Mouse (Mus musculus) hindbrain, embryonic 16.5 days (tissue): ENCODE results near the gene Hif1an. TPM values are rescaled to one million over a fixed set of nuclear protein-coding genes. Genes with fewer than 3 reads are reported as not detected.

Experiments
- ATAC-seq: fragments of 200-750 bp; cut with Nextera tagmentation; 2 replicates; pipeline ENCODE4 v1.8.0; 2017; ENCODE audit warnings: moderate TSS enrichment, moderate library complexity
- H3K27ac ChIP-seq: fragments of 300-500 bp; sonication (generic); 2 replicates; pipeline ENCODE4 v1.5.1; 2014; ENCODE audit warnings: low read depth, mild to moderate bottlenecking, control low read depth, low read length, moderate library complexity
- H3K27me3 ChIP-seq: fragments of 300-500 bp; sonication (generic); replicated peaks from 2 replicates; pipeline ENCODE4 v1.6.1; 2014; ENCODE audit warnings: low read length; ENCODE audit not compliant: control insufficient read depth, insufficient read depth
- H3K36me3 ChIP-seq: fragments of 300-500 bp; sonication (generic); 2 replicates; pipeline ENCODE4 v1.6.1; 2014; ENCODE audit warnings: mild to moderate bottlenecking, low read length, moderate library complexity, mixed read lengths; ENCODE audit not compliant: control insufficient read depth, insufficient read depth
- H3K4me1 ChIP-seq: fragments of 300-500 bp; sonication (generic); 2 replicates; pipeline ENCODE4 v1.6.1; 2014; ENCODE audit warnings: low read depth, low read length; ENCODE audit not compliant: control insufficient read depth, insufficient read depth
- H3K4me2 ChIP-seq: fragments of 300-500 bp; sonication (generic); 2 replicates; pipeline ENCODE4 v1.6.1; 2014; ENCODE audit warnings: mild to moderate bottlenecking, low read length, control low read depth, moderate library complexity
- H3K4me3 ChIP-seq: fragments of 300-500 bp; sonication (generic); 2 replicates; pipeline ENCODE4 v1.5.1; 2014; ENCODE audit warnings: mild to moderate bottlenecking, low read length, control low read depth, moderate library complexity
- H3K9ac ChIP-seq: fragments of 300-500 bp; sonication (generic); 2 replicates; pipeline ENCODE4 v1.6.1; 2014; ENCODE audit warnings: low read depth, mild to moderate bottlenecking, control low read depth, low read length, moderate library complexity
- H3K9me3 ChIP-seq: fragments of 300-500 bp; sonication (generic); 2 replicates; pipeline ENCODE4 v1.6.1; 2014; ENCODE audit warnings: mild to moderate bottlenecking, low read length, moderate library complexity; ENCODE audit not compliant: control insufficient read depth
- WGBS: fragments of 180-500 bp; shearing (Covaris S2); extraction: QIAGEN DNeasy Blood & Tissue Kit; methylation state at CpG from one replicate; pipeline ENCODE4 v1.1.7; 2014; 5-methylcytosine and 5-hydroxymethylcytosine counted together
- polyA plus RNA-seq: library from polyadenylated mRNA; unstranded; fragments of >200 nt; fragmentation: Nextera tagmentation; extraction: Ambion mirVana; gene quantifications from 2 replicates; pipeline ENCODE4 v1.2.1, GENCODE M21; 2015

Hif1an gene
- polyA plus RNA-seq, 1 experiment from 2014 or later = 21.9 TPM

DNA sequence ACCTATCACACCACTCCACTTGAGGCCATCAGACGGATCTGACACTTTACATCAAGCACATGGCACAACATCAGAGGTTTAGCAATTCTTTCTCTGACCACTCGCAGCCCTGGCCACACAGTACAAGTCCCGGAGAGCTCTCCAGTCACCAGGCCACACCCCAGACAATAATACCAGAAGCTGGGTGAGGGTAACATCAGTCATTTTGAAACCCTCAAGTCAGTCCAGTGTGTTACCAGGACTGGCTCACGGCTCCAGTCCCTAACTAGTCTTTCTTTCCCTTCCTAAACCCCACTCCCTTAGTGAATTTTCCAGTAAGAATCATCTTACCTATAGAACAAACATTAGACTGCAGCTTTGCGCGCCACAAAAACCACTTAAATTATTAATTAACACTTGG lies 32.6 kb upstream of the Hif1an start:
- Histone ChIP-seq H3K4me3 (no peak overlapping the region), H3K9me3 (no peaks in the 10 kb centered on the region), H3K4me1 (no peaks in the 10 kb centered on the region), H3K27me3 (no peaks in the 10 kb centered on the region; the same call in 1 of the 2 replicates), H3K4me2 (no peak overlapping the region), H3K9ac (no peak overlapping the region), H3K27ac (no peak overlapping the region), H3K36me3 (no peaks in the 10 kb centered on the region)
- ATAC-seq = no peak
- 85% methylated on average over 6 of the region's 6 CpGs for WGBS

DNA sequence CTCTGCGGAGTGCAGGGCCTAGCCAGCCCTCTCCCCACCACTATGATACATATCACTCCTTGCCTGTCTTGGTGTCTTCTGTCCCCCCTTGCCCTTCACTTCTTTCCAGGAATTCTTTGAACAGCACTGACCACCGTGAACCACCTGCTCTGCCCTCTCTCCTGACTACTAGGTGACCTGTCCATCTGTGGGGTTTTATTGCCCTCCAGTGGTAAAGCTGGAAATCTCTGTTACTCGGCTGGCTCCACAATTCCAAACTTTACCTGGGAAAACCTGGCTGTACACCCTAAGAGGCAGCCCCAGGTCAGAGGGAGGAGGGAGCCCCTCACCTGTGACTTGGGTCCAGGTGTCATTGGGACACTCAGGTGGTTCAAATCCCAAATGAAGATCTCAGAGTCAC lies 27.3 kb upstream of the Hif1an start:
- H3K4me3 ChIP-seq = no peak overlapping the region
- no peak overlapping the region for H3K4me2 ChIP-seq
- H3K27ac ChIP-seq = no peak overlapping the region
- ATAC-seq = peak; percentile 61; the same call in 1 of the 2 replicates
- no peaks in the 10 kb centered on the region for H3K9me3 ChIP-seq
- H3K36me3 ChIP-seq = no peaks in the 10 kb centered on the region
- no peak overlapping the region for H3K9ac ChIP-seq
- H3K27me3 ChIP-seq = no peaks in the 10 kb centered on the region; the same call in 1 of the 2 replicates
- 39% methylated on average over 3 of the region's 3 CpGs for WGBS
- H3K4me1 ChIP-seq = no peaks in the 10 kb centered on the region

DNA sequence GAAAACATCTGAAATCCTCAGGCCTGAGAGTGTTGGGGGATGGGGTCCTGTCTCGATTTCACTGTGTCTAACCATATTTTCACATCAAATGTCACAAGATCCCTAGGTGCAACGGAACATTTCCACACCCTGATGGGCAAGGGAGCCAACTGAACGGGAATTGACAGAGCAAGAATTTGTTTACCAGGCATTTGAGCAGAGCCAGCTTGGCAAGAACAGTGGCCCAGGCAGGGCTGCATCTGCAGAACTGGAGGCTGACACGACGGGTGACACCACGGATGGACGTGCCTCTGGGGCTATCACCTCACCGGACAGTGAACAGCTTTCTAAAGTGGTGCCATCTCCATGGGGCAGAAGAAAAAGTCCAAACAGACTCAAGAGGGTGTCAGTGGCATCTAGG lies 25.2 kb upstream of the Hif1an start:
- 86% methylated on average over 8 of the region's 8 CpGs for WGBS
- no peak overlapping the region for H3K4me2 ChIP-seq
- H3K4me3 ChIP-seq = no peak overlapping the region
- H3K9ac ChIP-seq = no peak overlapping the region
- no peak for ATAC-seq
- no peaks in the 10 kb centered on the region for H3K36me3 ChIP-seq
- peaks cover 6% of the 10 kb centered on the region for H3K9me3 ChIP-seq
- H3K4me1 ChIP-seq = no peaks in the 10 kb centered on the region
- H3K27me3 ChIP-seq = no peaks in the 10 kb centered on the region; the same call in 1 of the 2 replicates
- no peak overlapping the region for H3K27ac ChIP-seq

DNA sequence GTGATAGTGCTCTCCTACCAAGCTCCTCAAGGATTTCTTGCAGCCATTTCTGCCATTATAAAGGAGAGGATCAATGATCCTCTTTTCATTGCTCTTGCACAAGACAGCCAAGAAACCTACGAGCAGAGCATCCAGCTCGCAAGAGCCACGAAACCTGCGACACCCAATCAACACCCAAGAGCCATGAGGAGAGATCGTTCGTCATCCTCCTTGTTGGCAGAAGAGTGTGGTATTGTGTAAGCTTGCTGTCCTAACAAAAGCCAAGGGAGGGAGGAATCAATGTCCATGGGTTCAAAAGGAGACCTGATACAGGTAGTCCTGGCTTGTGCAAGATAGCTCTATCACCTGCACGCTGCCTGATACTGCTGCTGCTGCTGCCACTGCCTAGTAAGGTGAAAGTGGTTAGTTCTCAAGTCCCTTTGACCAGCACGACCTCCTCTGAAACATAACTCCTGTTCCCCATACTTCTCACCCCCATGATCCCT lies 19.9 kb upstream of the Hif1an start:
- 93% methylated on average over 8 of the region's 8 CpGs for WGBS
- H3K9ac ChIP-seq = no peak overlapping the region
- no peak overlapping the region for H3K4me3 ChIP-seq
- H3K27me3 ChIP-seq = peaks cover 10% of the 10 kb centered on the region
- H3K4me2 ChIP-seq = no peak overlapping the region
- no peaks in the 10 kb centered on the region for H3K36me3 ChIP-seq
- H3K27ac ChIP-seq = no peak overlapping the region
- H3K4me1 ChIP-seq = peaks cover 4% of the 10 kb centered on the region
- ATAC-seq = no peak
- peaks cover 6% of the 10 kb centered on the region for H3K9me3 ChIP-seq

DNA sequence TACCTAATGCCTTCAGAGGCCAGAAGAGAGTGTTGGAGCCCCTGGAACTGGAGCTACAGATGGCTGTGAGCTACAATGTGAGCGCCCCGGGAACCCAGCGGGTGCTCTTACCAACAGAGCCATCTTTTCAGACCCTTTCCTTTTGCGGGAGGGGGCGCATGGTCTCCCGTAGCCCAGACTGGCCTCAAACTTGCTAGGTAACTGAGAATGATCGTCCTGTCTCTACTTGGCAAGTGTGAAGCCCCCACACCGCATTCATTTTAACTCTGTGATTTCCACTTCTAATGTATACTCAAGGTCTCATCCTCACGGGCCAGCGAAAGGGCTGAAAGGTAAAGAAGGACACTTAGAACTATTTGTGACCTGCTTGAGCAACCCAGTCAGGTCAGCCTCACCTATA lies 18.3 kb upstream of the Hif1an start:
- Histone ChIP-seq H3K9ac (no peak overlapping the region), H3K36me3 (peaks cover 5% of the 10 kb centered on the region; the same call in 1 of the 2 replicates), H3K4me1 (peaks cover 4% of the 10 kb centered on the region), H3K9me3 (peaks cover 6% of the 10 kb centered on the region), H3K27ac (no peak overlapping the region), H3K27me3 (peaks cover 10% of the 10 kb centered on the region), H3K4me2 (no peak overlapping the region; the same call in 1 of the 2 replicates), H3K4me3 (no peak overlapping the region)
- 54% methylated on average over 10 of the region's 10 CpGs for WGBS
- no peak for ATAC-seq

DNA sequence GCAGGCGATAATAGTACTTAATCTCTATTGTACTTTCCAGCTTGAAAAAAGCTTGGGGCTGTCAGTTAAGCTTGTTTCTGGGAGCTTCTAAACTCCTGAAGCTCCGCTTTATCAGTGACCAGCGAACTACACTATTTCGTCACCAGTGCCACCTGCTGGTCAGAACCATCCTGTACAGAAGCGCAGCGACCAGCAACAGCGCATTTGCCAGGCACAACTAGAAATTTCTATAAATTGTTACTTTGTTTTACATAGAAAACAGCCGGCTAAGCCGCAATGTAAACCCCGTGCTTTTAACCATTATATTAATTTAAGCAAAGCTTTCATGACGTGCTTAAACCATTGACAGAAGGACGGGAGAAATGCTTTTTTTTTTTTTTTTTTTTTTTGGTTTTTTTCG lies 17.9 kb upstream of the Hif1an start:
- Histone ChIP-seq H3K4me3 (peak overlapping the region; percentile 50), H3K4me1 (peaks cover 4% of the 10 kb centered on the region), H3K27me3 (peaks cover 10% of the 10 kb centered on the region), H3K4me2 (peak overlapping the region; percentile 83), H3K9ac (no peak overlapping the region), H3K36me3 (peaks cover 10% of the 10 kb centered on the region), H3K9me3 (peaks cover 6% of the 10 kb centered on the region), H3K27ac (no peak overlapping the region)
- ATAC-seq = 0 out of 2 replicates have a peak, but pooled peaks have one; percentile 46
- WGBS = 4% methylated on average over 13 of the region's 13 CpGs

DNA sequence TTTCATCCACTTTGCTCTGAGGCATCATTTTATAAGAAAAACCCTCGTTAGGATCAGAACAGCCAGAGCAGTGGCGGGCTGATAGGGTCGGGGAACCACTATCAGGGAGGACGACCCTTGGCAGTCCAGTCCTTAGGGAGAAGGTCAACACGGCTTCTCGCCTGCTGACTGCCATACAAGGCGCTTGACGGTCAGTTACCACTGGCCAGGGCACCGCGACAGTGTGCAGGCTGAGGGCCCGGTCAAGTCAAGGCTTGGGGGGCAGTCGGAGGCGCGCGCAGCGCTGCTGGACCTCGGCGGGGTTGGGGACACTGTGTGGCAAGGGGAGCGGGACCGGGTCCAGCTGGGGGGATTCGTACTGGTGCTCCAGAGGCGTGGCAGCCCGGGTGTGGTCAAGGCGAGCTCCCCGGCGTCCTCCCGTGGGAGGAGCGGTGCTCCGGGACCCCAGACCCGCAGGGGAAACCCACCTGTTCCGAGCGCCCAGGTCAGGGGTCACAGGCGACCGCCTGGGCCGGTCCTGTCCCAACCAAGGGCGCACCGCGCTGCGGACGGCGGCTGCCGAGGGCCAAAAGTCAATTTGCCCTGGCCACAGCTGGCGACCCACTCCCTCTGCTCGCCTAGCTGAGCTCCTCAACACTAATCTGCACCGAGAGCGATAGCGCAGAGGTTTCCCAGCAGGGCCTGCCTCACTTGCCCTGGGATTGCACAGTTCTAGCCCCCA lies 17.2 kb upstream of the Hif1an start, which contains the start of gene Sec31b:
Sec31b (minus strand) TSS at position 544 of the 721 bp plus-strand sequence.
- Histone ChIP-seq H3K27ac (no peak within 1 kb of the TSS), H3K4me2 (peak within 1 kb of the TSS; percentile 83), H3K9ac (peak within 1 kb of the TSS; percentile 62), H3K36me3 (peaks cover 13% of the 10 kb centered on the region), H3K9me3 (peaks cover 6% of the 10 kb centered on the region), H3K4me3 (peak within 1 kb of the TSS; percentile 50), H3K4me1 (peaks cover 4% of the 10 kb centered on the region), H3K27me3 (peaks cover 10% of the 10 kb centered on the region)
- under 1% methylated on average over 45 of the region's 47 CpGs for WGBS
- peak; percentile 51; the same call in 1 of the 2 replicates for ATAC-seq

GRCm38 (mm10) chr19:44552731-44553130 lies 9.9 kb upstream of the Hif1an start, which contains the start of gene Gm20538:
Gene Gm20538 (minus strand): TSS chr19:44552831.
- no peak for ATAC-seq
- Histone ChIP-seq H3K27me3 (no peaks in the 10 kb centered on the region; the same call in 1 of the 2 replicates), H3K4me3 (no peak within 1 kb of the TSS), H3K4me2 (peak within 1 kb of the TSS; percentile 86), H3K9ac (no peak within 1 kb of the TSS), H3K27ac (no peak within 1 kb of the TSS), H3K36me3 (peaks cover 26% of the 10 kb centered on the region), H3K4me1 (peaks cover 13% of the 10 kb centered on the region), H3K9me3 (no peaks in the 10 kb centered on the region)
- 99% methylated on average over 4 of the region's 4 CpGs for WGBS

- WGBS = 93% methylated on average over 4 of the region's 4 CpGs
- peak overlapping the region; percentile 86 for H3K4me2 ChIP-seq
- H3K27ac ChIP-seq = no peak overlapping the region
- ATAC-seq = no peak
- H3K36me3 ChIP-seq = peaks cover 26% of the 10 kb centered on the region
- H3K27me3 ChIP-seq = no peaks in the 10 kb centered on the region; the same call in 1 of the 2 replicates
- H3K9ac ChIP-seq = no peak overlapping the region
- H3K4me1 ChIP-seq = peaks cover 13% of the 10 kb centered on the region
- H3K9me3 ChIP-seq = no peaks in the 10 kb centered on the region
- H3K4me3 ChIP-seq = no peak overlapping the region
These were observed 9.4 kb upstream of the Hif1an start for GRCm38 (mm10) chr19:44553286-44553685.
